Mouse (Mus musculus) heart, postnatal 0 days (tissue): ENCODE measurements around the gene Hnf1b. TPM values are rescaled to one million over a fixed set of nuclear protein-coding genes. Genes with fewer than 3 reads are reported as not detected.

Source experiments
- ATAC-seq: fragments of 200-750 bp; cut with Nextera tagmentation; 2 replicates; pipeline ENCODE4 v1.8.0; 2017; ENCODE audit warnings: low read depth, moderate number of reproducible peaks, moderate library complexity; ENCODE audit not compliant: insufficient read depth
- DNase-seq: peaks from one replicate; pipeline ENCODE4 v3.0.0-alpha.2; 2016; ENCODE audit warnings: low spot score
- H3K27ac ChIP-seq: fragments of 300-500 bp; sonication (generic); 2 replicates; pipeline ENCODE4 v1.5.1; 2014; ENCODE audit warnings: low read depth, mild to moderate bottlenecking
- H3K27me3 ChIP-seq: fragments of 300-500 bp; sonication (generic); 2 replicates; pipeline ENCODE4 v1.6.1; 2014; ENCODE audit warnings: low read length, mixed read lengths; ENCODE audit not compliant: control insufficient read depth, insufficient read depth
- H3K36me3 ChIP-seq: fragments of 300-500 bp; sonication (generic); replicated peaks from 2 replicates; pipeline ENCODE4 v1.6.1; 2014; ENCODE audit warnings: low read length, mixed read lengths; ENCODE audit not compliant: control insufficient read depth, insufficient read depth
- H3K4me1 ChIP-seq: fragments of 300-500 bp; sonication (generic); 2 replicates; pipeline ENCODE4 v1.6.1; 2014; ENCODE audit warnings: antibody characterized with exemption; ENCODE audit not compliant: control insufficient read depth, insufficient read depth
- H3K4me2 ChIP-seq: fragments of 300-500 bp; sonication (generic); 2 replicates; pipeline ENCODE4 v1.6.1; 2014; ENCODE audit warnings: low read depth, mild to moderate bottlenecking, low read length, moderate library complexity
- H3K4me3 ChIP-seq: fragments of 300-500 bp; sonication (generic); 2 replicates; pipeline ENCODE4 v1.5.1; 2014; ENCODE audit warnings: low read depth, low read length
- H3K9ac ChIP-seq: fragments of 300-500 bp; sonication (generic); replicated peaks from 2 replicates; pipeline ENCODE4 v1.6.1; 2014; ENCODE audit warnings: low read depth, low read length, mixed read lengths
- H3K9me3 ChIP-seq: fragments of 300-500 bp; sonication (generic); replicated peaks from 2 replicates; pipeline ENCODE4 v1.6.1; 2016; ENCODE audit warnings: low read length; ENCODE audit not compliant: control insufficient read depth
- CTCF ChIP-seq: IDR thresholded peaks from 2 replicates; pipeline ENCODE4 v1.5.1; 2016; ENCODE audit warnings: antibody characterized with exemption, control low read depth, low read depth
- EP300 ChIP-seq: IDR thresholded peaks from 2 replicates; pipeline ENCODE4 v1.6.1; 2016; ENCODE audit warnings: antibody characterized with exemption, low read depth
- WGBS: fragments of 180-500 bp; shearing (Covaris S2); extraction: QIAGEN DNeasy Blood & Tissue Kit; methylation state at CpG from one replicate; pipeline ENCODE4 v1.1.7; 2014; 5-methylcytosine and 5-hydroxymethylcytosine counted together
- polyA plus RNA-seq: library from polyadenylated mRNA; unstranded; fragments of >200 nt; fragmentation: Nextera tagmentation; extraction: Ambion mirVana; gene quantifications from 2 replicates; pipeline ENCODE4 v1.2.1, GENCODE M21; 2015
- total RNA-seq: library from RNA; depleted of rRNA; stranded (reverse); fragments of >200 nt; gene quantifications from 2 replicates; pipeline ENCODE4 v1.2.3, GENCODE M21; 2014; ENCODE audit warnings: low replicate concordance

Hnf1b gene
- total and polyA plus RNA-seq, 2 experiments from 2014 or later: not detected

DNA sequence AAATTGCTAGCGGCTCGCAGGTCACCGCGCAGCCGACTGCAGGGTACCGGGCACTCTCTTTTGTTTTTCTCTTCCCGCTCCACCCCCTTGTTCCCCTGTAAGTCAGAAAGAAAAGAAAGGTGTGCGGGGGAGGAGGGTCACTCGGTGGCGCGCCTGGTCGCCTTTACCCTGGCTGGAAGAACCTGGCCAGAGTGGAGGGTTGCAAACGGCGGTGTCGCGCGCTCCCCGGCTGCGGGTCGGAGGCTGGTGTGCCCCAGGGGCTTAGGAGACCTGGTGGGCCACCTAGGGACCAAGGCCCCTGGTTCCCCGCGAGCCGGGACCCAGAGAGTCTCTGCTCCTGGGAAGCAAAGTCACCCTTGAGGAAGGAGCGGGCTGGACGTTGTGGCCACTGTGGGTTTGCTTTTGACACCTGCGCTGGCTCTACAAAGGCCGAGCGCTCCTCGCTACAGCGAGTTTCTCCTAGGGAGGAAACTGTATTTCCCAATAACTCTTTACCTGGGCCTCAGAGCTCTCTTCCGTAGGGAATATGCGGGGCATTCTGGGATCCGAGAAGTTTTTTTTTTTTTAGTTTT, 3.4 kb downstream of the Hnf1b start:
- 2% methylated on average over 33 of the region's 33 CpGs for WGBS
- no peak for TF ChIP-seq CTCF
- no peak for TF ChIP-seq EP300
- Histone ChIP-seq H3K27me3 (peaks cover 94% of the 10 kb centered on the region), H3K4me2 (no peak overlapping the region), H3K36me3 (no peaks in the 10 kb centered on the region), H3K27ac (no peak overlapping the region), H3K4me1 (peaks cover 7% of the 10 kb centered on the region; the same call in 1 of the 2 replicates), H3K9ac (no peak overlapping the region), H3K9me3 (no peaks in the 10 kb centered on the region), H3K4me3 (no peak overlapping the region; the same call in 1 of the 2 replicates)
- DNase-seq (no peak), ATAC-seq (no peak)

DNA sequence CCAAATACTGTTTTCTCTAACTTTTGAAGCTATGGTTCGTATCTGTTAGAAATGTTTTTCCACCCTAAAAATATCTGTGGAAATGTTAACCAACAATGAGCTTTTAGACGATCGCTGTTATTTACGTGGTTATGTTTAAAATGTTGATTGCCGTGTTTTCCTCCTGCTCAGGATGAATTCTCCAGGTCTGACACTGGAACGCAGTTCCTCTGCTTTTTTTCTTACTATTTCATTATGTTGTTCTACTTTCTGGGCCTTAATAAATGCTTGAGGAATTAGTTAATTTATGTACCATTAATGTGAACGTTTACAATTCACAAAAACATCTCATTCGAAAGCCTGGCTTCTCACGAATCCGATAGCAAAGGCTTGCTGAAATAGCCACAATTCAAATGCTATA, 4.2 kb downstream of the Hnf1b start:
- 11% methylated on average over 10 of the region's 10 CpGs for WGBS
- Histone ChIP-seq H3K9ac (no peak overlapping the region), H3K27me3 (peaks cover 95% of the 10 kb centered on the region), H3K4me3 (no peak overlapping the region), H3K9me3 (no peaks in the 10 kb centered on the region), H3K36me3 (no peaks in the 10 kb centered on the region), H3K27ac (no peak overlapping the region), H3K4me1 (peaks cover 7% of the 10 kb centered on the region; the same call in 1 of the 2 replicates), H3K4me2 (no peak overlapping the region)
- no peak for TF ChIP-seq CTCF
- TF ChIP-seq EP300: no peak
- ATAC-seq (no peak), DNase-seq (no peak)

DNA sequence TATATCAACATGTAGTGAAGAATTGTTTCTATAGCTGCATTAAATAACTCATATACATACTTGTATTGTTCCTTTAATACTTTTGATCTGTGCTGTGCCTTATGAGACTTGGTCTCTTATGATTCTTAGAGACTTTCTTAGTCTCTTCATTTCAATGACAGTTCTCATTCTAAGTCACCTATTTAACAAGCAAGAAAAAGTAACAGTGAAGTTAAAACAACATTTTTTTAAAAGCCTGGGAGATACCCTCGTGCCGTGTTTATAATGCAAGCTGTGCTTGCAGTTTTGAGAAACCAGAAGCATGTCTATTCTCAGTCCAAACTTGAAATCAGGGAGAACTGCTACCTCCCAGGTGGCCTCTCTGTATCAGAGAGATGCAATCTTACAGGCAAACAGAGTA, 4.8 kb downstream of the Hnf1b start:
- DNase-seq (no peak), ATAC-seq (no peak)
- peaks cover 7% of the 10 kb centered on the region; the same call in 1 of the 2 replicates for H3K4me1 ChIP-seq
- H3K9me3 ChIP-seq: no peaks in the 10 kb centered on the region
- TF ChIP-seq CTCF (no peak), EP300 (no peak)
- H3K4me2 ChIP-seq: no peak overlapping the region
- peaks cover 90% of the 10 kb centered on the region for H3K27me3 ChIP-seq
- H3K27ac ChIP-seq: no peak overlapping the region
- H3K9ac ChIP-seq: no peak overlapping the region
- no peak overlapping the region for H3K4me3 ChIP-seq
- H3K36me3 ChIP-seq: no peaks in the 10 kb centered on the region
- WGBS: 21% methylated on average over 2 of the region's 2 CpGs

DNA sequence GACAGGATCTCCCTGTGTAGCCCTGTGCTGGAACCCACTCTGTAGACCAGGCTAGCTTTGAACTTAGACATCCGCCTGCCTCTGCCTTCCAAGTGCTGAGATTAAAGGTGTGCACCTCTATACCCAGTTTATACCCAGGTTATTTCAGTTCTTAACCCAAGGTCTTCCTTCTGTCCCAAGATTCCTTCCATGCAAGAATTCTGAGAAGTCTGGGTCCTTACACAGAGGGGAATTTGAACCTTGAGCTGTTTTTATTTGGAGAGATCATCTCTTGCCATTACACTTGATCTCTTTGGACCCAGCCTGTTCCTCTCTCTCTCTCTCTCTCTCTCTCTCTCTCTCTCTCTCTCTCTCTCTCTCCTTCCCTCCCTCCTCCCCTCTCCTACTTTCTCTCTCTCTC, 7.4 kb downstream of the Hnf1b start:
- Histone ChIP-seq H3K9me3 (no peaks in the 10 kb centered on the region), H3K4me1 (no peaks in the 10 kb centered on the region), H3K4me2 (no peak overlapping the region), H3K9ac (no peak overlapping the region), H3K27me3 (peaks cover 69% of the 10 kb centered on the region), H3K4me3 (no peak overlapping the region), H3K36me3 (no peaks in the 10 kb centered on the region), H3K27ac (no peak overlapping the region)
- TF ChIP-seq EP300 (no peak), CTCF (no peak)
- 70% methylated on average over 1 of the region's 1 CpGs for WGBS
- no peak for DNase-seq
- no peak for ATAC-seq

DNA sequence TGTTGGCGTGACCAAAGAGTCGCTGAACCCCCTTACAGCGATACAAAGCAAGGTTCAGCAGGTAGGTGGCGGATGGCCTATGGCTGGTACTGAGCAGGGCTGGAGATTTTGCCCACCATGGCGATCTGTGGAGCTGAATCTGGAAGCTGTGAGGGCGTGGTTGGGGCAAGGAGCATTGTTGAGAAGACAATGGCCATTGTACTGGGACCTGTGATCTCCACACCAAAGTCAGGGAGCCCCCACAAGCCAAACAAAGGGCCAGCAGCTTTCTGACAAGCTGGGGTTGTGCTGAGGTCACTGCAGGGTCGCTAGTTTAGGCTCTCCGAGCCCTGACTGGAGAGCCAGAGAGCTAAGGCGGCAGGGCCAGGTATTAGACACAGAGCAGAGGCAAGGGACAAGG, 15.4 kb downstream of the Hnf1b start:
- no peaks in the 10 kb centered on the region for H3K9me3 ChIP-seq
- TF ChIP-seq EP300: no peak
- TF ChIP-seq CTCF: no peak
- DNase-seq (no peak), ATAC-seq (no peak)
- no peak overlapping the region for H3K27ac ChIP-seq
- H3K9ac ChIP-seq: no peak overlapping the region
- 50% methylated on average over 9 of the region's 9 CpGs for WGBS
- no peaks in the 10 kb centered on the region for H3K36me3 ChIP-seq
- no peak overlapping the region for H3K4me3 ChIP-seq
- H3K4me2 ChIP-seq: no peak overlapping the region
- H3K27me3 ChIP-seq: peaks cover 6% of the 10 kb centered on the region; the same call in 1 of the 2 replicates
- H3K4me1 ChIP-seq: no peaks in the 10 kb centered on the region

DNA sequence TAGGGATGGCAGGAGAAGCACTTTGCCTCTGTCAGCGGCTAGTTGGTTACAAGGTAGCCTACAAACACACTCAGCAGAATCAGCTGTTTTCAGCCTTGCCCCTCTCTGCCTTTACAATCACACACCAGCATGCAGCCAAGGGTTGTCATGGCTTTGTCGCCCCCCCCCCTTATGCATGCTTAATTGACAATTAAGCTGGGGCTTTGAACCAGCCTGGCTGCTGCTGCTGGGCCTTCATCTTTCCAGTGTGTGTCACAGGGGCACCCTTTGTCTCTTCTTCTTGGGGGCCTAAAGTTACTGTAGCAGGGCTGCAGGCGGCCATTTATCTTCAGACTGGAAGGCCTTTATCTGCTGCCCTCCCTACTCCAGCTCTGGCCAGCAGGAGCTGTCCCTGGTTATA, 17.7 kb downstream of the Hnf1b start:
- no peak overlapping the region for H3K4me3 ChIP-seq
- H3K4me1 ChIP-seq: no peaks in the 10 kb centered on the region
- 0 out of 2 replicates have a peak, but pooled peaks cover 6% of the 10 kb centered on the region for H3K27me3 ChIP-seq
- no peak for TF ChIP-seq EP300
- TF ChIP-seq CTCF: no peak
- H3K4me2 ChIP-seq: no peak overlapping the region
- WGBS: 37% methylated on average over 3 of the region's 3 CpGs
- no peak overlapping the region for H3K9ac ChIP-seq
- no peak overlapping the region for H3K27ac ChIP-seq
- no peaks in the 10 kb centered on the region for H3K36me3 ChIP-seq
- ATAC-seq (no peak), DNase-seq (no peak)
- no peaks in the 10 kb centered on the region for H3K9me3 ChIP-seq
